Mouse (Mus musculus) liver, postnatal 0 days (tissue): ENCODE measurements around the gene Ajm1. TPM values are rescaled to one million over a fixed set of nuclear protein-coding genes. Genes with fewer than 3 reads are reported as not detected.

Experiments used
- ATAC-seq: fragments of 200-750 bp; cut with Nextera tagmentation; 2 replicates; pipeline ENCODE4 v1.8.0; 2017; ENCODE audit warnings: mild to moderate bottlenecking, moderate library complexity
- DNase-seq: peaks from one replicate; pipeline ENCODE4 v3.0.0-alpha.2; 2016
- H3K27ac ChIP-seq: fragments of 300-500 bp; sonication (generic); 2 replicates; pipeline ENCODE4 v1.5.1; 2014; ENCODE audit warnings: antibody characterized with exemption, moderate library complexity, mild to moderate bottlenecking, low read depth
- H3K27me3 ChIP-seq: fragments of 300-500 bp; sonication (generic); 2 replicates; pipeline ENCODE4 v1.6.1; 2014; ENCODE audit warnings: low read length, control low read depth, mixed read lengths; ENCODE audit not compliant: insufficient read depth
- H3K36me3 ChIP-seq: fragments of 300-500 bp; sonication (generic); replicated peaks from 2 replicates; pipeline ENCODE4 v1.6.1; 2014; ENCODE audit warnings: mild to moderate bottlenecking, control low read depth, low read length, moderate library complexity, mixed read lengths; ENCODE audit not compliant: insufficient read depth
- H3K4me1 ChIP-seq: fragments of 300-500 bp; sonication (generic); 2 replicates; pipeline ENCODE4 v1.6.1; 2014; ENCODE audit warnings: antibody characterized with exemption, mild to moderate bottlenecking, control low read depth; ENCODE audit not compliant: insufficient read depth
- H3K4me2 ChIP-seq: fragments of 300-500 bp; sonication (generic); 2 replicates; pipeline ENCODE4 v1.6.1; 2014; ENCODE audit warnings: low read depth, mild to moderate bottlenecking, low read length, moderate library complexity, mixed read lengths
- H3K4me3 ChIP-seq: fragments of 300-500 bp; sonication (generic); 2 replicates; pipeline ENCODE4 v1.5.1; 2014; ENCODE audit warnings: low read depth, low read length
- H3K9ac ChIP-seq: fragments of 300-500 bp; sonication (generic); replicated peaks from 2 replicates; pipeline ENCODE4 v1.6.1; 2014; ENCODE audit warnings: mild to moderate bottlenecking, moderate library complexity
- H3K9me3 ChIP-seq: fragments of 300-500 bp; sonication (generic); 2 replicates; pipeline ENCODE4 v1.6.1; 2016; ENCODE audit warnings: mild to moderate bottlenecking, control low read depth, low read length, mixed read lengths
- CTCF ChIP-seq: sonication (generic); IDR thresholded peaks from 2 replicates; pipeline ENCODE4 v1.5.1; 2016; ENCODE audit warnings: antibody characterized with exemption, low read depth
- EP300 ChIP-seq: IDR thresholded peaks from 2 replicates; pipeline ENCODE4 v1.6.1; 2016; ENCODE audit warnings: antibody characterized with exemption, low read depth, mild to moderate bottlenecking
- WGBS: fragments of 180-500 bp; shearing (Covaris S2); extraction: QIAGEN DNeasy Blood & Tissue Kit; methylation state at CpG from one replicate; pipeline ENCODE4 v1.1.7; 2014; ENCODE audit not compliant: insufficient replicate concordance; 5-methylcytosine and 5-hydroxymethylcytosine counted together
- polyA plus RNA-seq: library from polyadenylated mRNA; unstranded; fragments of >200 nt; fragmentation: Nextera tagmentation; extraction: Ambion mirVana; gene quantifications from 2 replicates; pipeline ENCODE4 v1.2.1, GENCODE M21; 2015

Gene Ajm1
- polyA plus RNA-seq, 1 experiment from 2014 or later: not detected

- Histone ChIP-seq H3K27ac (no peak overlapping the region), H3K27me3 (peaks cover 6% of the 10 kb centered on the region), H3K4me1 (peaks cover 21% of the 10 kb centered on the region), H3K9ac (no peak overlapping the region), H3K4me3 (no peak overlapping the region), H3K36me3 (no peaks in the 10 kb centered on the region), H3K9me3 (no peaks in the 10 kb centered on the region), H3K4me2 (no peak overlapping the region)
- no peak for ATAC-seq
- TF ChIP-seq EP300 (no peak), CTCF (no peak)
- WGBS: 74% methylated on average over 4 of the region's 4 CpGs
- no peak for DNase-seq
Measured at GRCm38 (mm10) chr2:25571221-25571620, 10.3 kb downstream of the Ajm1 start.

- no peak for TF ChIP-seq CTCF
- TF ChIP-seq EP300: no peak
- H3K4me2 ChIP-seq: no peak overlapping the region
Measured at GRCm38 (mm10) chr2:25569323-25569722, 12.2 kb downstream of the Ajm1 start.

DNA sequence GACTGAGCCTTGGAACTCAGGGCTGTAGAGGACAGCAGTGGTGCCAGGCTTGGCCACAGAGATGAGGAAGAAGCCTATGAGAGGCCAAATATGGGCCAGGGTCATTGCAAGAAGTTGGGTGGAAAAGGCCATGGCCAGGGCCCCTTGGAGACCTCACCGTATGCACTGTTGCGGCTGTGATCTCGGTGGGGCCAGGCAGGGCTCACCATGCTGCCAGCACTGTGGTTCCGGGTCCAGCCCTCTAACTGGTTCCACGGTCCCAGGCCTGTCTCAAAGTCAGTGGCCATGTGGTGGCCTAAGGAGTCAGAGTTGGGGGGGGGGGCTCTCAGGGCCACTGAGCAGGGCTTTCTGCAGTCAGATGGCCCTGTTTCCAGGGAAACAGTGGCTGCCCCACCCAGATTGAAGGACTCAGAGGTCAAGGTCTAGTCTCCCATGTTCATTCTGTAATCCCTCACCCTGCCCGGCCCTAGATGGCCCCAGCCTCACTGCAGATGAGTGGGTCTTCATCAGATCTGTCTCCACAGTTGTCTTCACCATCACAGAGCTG is 13.0 kb downstream of the Ajm1 start:
- DNase-seq (no peak), ATAC-seq (no peak)
- WGBS: 85% methylated on average over 6 of the region's 6 CpGs
- no peak overlapping the region for H3K4me3 ChIP-seq
- peaks cover 6% of the 10 kb centered on the region for H3K4me1 ChIP-seq
- H3K27me3 ChIP-seq: no peaks in the 10 kb centered on the region
- no peak overlapping the region for H3K27ac ChIP-seq
- no peak for TF ChIP-seq EP300
- no peak for TF ChIP-seq CTCF
- no peak overlapping the region for H3K9ac ChIP-seq
- H3K9me3 ChIP-seq: no peaks in the 10 kb centered on the region
- peaks cover 11% of the 10 kb centered on the region for H3K36me3 ChIP-seq
- no peak overlapping the region for H3K4me2 ChIP-seq

More at GRCm38 (mm10) chr2:25569323-25569722, 12.2 kb downstream of the Ajm1 start:
- WGBS: 87% methylated on average over 3 of the region's 3 CpGs
- DNase-seq (no peak), ATAC-seq (no peak)
- Histone ChIP-seq H3K4me3 (no peak overlapping the region), H3K36me3 (0 out of 2 replicates have a peak, but pooled peaks cover 4% of the 10 kb centered on the region), H3K27ac (no peak overlapping the region), H3K27me3 (no peaks in the 10 kb centered on the region), H3K4me1 (peaks cover 13% of the 10 kb centered on the region), H3K9me3 (no peaks in the 10 kb centered on the region), H3K9ac (no peak overlapping the region)

DNA sequence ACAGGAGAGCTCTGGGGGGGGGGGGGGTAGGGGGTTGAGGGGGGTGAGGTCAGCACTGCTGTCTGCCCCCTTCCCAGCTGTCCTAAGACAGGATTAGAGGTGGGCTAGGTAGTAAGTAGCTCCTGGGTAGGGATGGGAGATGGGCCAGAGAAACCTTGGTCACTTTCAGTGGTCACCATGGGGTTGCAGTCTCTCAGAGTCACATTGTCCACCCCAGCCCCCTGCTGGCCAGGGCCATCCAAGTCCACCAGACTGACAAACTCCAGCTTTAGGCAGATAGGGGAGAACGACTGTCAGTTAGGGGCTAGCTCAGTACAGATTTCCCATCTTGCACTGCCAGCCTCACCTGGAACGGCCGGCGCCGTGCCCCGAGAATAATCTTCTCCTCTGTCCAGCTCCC is 15.0 kb downstream of the Ajm1 start:
- H3K4me3 ChIP-seq: no peak overlapping the region
- peaks cover 30% of the 10 kb centered on the region for H3K36me3 ChIP-seq
- H3K9me3 ChIP-seq: no peaks in the 10 kb centered on the region
- ATAC-seq (no peak), DNase-seq (no peak)
- 83% methylated on average over 6 of the region's 6 CpGs for WGBS
- peak; percentile 26; the same call in 1 of the 2 replicates for TF ChIP-seq CTCF
- TF ChIP-seq EP300: no peak
- no peak overlapping the region for H3K9ac ChIP-seq
- H3K27ac ChIP-seq: no peak overlapping the region
- H3K27me3 ChIP-seq: no peaks in the 10 kb centered on the region
- H3K4me1 ChIP-seq: no peaks in the 10 kb centered on the region
- no peak overlapping the region for H3K4me2 ChIP-seq

DNA sequence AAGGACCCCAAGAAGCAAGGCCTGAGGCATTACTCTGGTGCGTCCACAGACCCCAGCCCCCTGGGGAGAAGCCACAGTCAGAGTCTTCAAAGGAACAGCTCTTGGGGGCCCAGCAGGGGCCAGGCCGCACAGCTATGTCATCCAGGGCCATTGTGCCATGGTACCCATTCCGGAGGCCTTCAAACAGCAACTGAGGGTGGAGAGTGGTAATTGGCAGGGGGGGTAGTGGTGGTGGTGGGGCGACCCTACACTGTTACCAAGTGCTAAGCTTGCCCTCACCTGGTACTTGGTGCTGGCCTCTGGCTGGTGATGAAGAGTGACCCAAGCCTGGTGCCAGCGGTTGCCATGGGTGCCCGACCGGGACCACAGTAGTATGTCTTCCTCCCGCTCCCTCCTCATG is 15.8 kb downstream of the Ajm1 start:
- no peak for DNase-seq
- ATAC-seq: no peak
- Histone ChIP-seq H3K27me3 (no peaks in the 10 kb centered on the region), H3K4me3 (no peak overlapping the region), H3K4me2 (no peak overlapping the region), H3K4me1 (no peaks in the 10 kb centered on the region), H3K27ac (no peak overlapping the region), H3K9ac (no peak overlapping the region), H3K36me3 (peaks cover 37% of the 10 kb centered on the region), H3K9me3 (no peaks in the 10 kb centered on the region)
- WGBS: 88% methylated on average over 8 of the region's 8 CpGs
- TF ChIP-seq CTCF (no peak), EP300 (no peak)

DNA sequence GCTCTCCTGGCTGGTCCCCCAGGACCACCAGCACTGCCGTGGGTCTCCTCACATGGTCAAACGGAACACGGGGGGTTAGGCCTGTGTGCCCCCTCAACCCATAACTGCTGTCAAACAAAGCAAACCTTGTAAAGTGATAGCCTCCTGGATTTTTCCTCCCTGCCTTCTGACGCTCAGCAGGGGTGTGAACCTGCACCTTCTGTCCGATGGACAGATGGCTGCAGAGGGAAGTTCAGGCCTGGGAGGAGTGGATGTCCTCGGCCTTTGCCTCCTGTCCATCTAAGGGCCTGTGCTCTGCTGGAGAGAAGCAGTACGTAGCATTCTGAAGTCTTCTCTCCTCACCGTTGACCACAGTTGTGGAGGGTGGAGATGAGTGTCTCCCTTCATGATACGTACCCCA is 19.6 kb downstream of the Ajm1 start:
- no peak overlapping the region for H3K4me3 ChIP-seq
- DNase-seq: no peak
- TF ChIP-seq EP300: no peak
- TF ChIP-seq CTCF: no peak
- no peak overlapping the region for H3K4me2 ChIP-seq
- H3K4me1 ChIP-seq: peaks cover 16% of the 10 kb centered on the region
- no peak overlapping the region for H3K27ac ChIP-seq
- H3K36me3 ChIP-seq: peaks cover 51% of the 10 kb centered on the region
- no peak overlapping the region for H3K9ac ChIP-seq
- no peaks in the 10 kb centered on the region for H3K9me3 ChIP-seq
- WGBS: 83% methylated on average over 9 of the region's 9 CpGs
- no peaks in the 10 kb centered on the region for H3K27me3 ChIP-seq
- no peak for ATAC-seq

DNA sequence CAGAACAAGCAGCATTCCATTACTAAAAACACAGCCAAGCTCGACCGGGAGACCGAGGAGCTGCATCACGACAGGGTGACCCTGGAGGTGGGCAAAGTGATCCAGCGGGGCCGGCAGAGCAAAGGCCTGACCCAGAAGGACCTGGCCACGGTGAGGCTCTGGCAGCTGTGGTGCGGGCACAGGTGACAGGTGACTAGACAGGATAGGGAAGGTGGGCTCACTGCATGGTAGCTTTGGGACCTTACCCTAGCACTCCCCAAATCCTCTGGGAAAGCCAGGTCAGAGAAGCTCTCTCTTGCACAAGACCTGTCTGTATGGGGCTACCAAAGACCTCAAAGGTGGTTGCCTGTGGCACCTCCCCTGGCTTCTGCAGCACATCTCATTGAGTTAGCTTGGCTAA is 21.0 kb downstream of the Ajm1 start:
- DNase-seq (no peak), ATAC-seq (no peak)
- H3K4me2 ChIP-seq: no peak overlapping the region
- H3K9ac ChIP-seq: no peak overlapping the region
- no peaks in the 10 kb centered on the region for H3K27me3 ChIP-seq
- H3K9me3 ChIP-seq: no peaks in the 10 kb centered on the region
- no peak for TF ChIP-seq EP300
- no peak for TF ChIP-seq CTCF
- peaks cover 51% of the 10 kb centered on the region for H3K36me3 ChIP-seq
- 86% methylated on average over 8 of the region's 8 CpGs for WGBS
- peaks cover 19% of the 10 kb centered on the region for H3K4me1 ChIP-seq
- H3K4me3 ChIP-seq: no peak overlapping the region
- no peak overlapping the region for H3K27ac ChIP-seq
